Mouse (Mus musculus) lung, embryonic 15.5 days (tissue): ENCODE measurements around the gene Gnptab. TPM values are rescaled to one million over a fixed set of nuclear protein-coding genes. Genes with fewer than 3 reads are reported as not detected.

ENCODE experiments used
- ATAC-seq: fragments of 200-750 bp; cut with Nextera tagmentation; 2 replicates; pipeline ENCODE4 v1.8.0; 2017; ENCODE audit warnings: moderate number of reproducible peaks, borderline replicate concordance; ENCODE audit not compliant: low FRiP score, low TSS enrichment; ENCODE audit errors: extremely low read depth
- H3K27ac ChIP-seq: fragments of 300-500 bp; sonication (generic); 2 replicates; pipeline ENCODE4 v1.5.1; 2015; ENCODE audit warnings: moderate library complexity, mild to moderate bottlenecking, inconsistent platforms
- H3K27me3 ChIP-seq: fragments of 300-500 bp; sonication (generic); 2 replicates; pipeline ENCODE4 v1.6.1; 2015; ENCODE audit warnings: inconsistent platforms
- H3K36me3 ChIP-seq: fragments of 300-500 bp; sonication (generic); 2 replicates; pipeline ENCODE4 v1.6.1; 2015; ENCODE audit warnings: inconsistent platforms
- H3K4me1 ChIP-seq: fragments of 300-500 bp; sonication (generic); 2 replicates; pipeline ENCODE4 v1.6.1; 2015; ENCODE audit warnings: inconsistent platforms
- H3K4me2 ChIP-seq: fragments of 300-500 bp; sonication (generic); 2 replicates; pipeline ENCODE4 v1.6.1; 2015; ENCODE audit warnings: inconsistent platforms, mild to moderate bottlenecking, moderate library complexity
- H3K4me3 ChIP-seq: fragments of 300-500 bp; sonication (generic); 2 replicates; pipeline ENCODE4 v1.5.1; 2015; ENCODE audit warnings: mild to moderate bottlenecking, inconsistent platforms
- H3K9ac ChIP-seq: fragments of 300-500 bp; sonication (generic); 2 replicates; pipeline ENCODE4 v1.6.1; 2015; ENCODE audit warnings: inconsistent platforms
- H3K9me3 ChIP-seq: fragments of 300-500 bp; sonication (generic); 2 replicates; pipeline ENCODE4 v1.6.1; 2016; ENCODE audit warnings: inconsistent platforms
- WGBS: fragments of 180-500 bp; shearing (Covaris S2); methylation state at CpG from one replicate; pipeline ENCODE4 v1.1.7; 2015; 5-methylcytosine and 5-hydroxymethylcytosine counted together
- polyA plus RNA-seq: library from polyadenylated mRNA; unstranded; fragments of >200 nt; fragmentation: Nextera tagmentation; extraction: Ambion mirVana; gene quantifications from 2 replicates; pipeline ENCODE4 v1.2.1, GENCODE M21; 2015

The Gnptab gene
- polyA plus RNA-seq, 1 experiment from 2014 or later, result 16.2 TPM

- no peak overlapping the region for H3K4me2 ChIP-seq
- no peak for ATAC-seq
- WGBS, result 73% methylated on average over 6 of the region's 6 CpGs
- H3K4me3 ChIP-seq, result no peak overlapping the region
- H3K4me1 ChIP-seq, result no peaks in the 10 kb centered on the region
- H3K9me3 ChIP-seq, result no peaks in the 10 kb centered on the region
- no peak overlapping the region for H3K27ac ChIP-seq
- no peak overlapping the region for H3K9ac ChIP-seq
- peaks cover 3% of the 10 kb centered on the region; the same call in 1 of the 2 replicates for H3K36me3 ChIP-seq
- no peaks in the 10 kb centered on the region for H3K27me3 ChIP-seq
Observed at GRCm38 (mm10) chr10:88398668-88399243, 19.8 kb downstream of the Gnptab start.

DNA sequence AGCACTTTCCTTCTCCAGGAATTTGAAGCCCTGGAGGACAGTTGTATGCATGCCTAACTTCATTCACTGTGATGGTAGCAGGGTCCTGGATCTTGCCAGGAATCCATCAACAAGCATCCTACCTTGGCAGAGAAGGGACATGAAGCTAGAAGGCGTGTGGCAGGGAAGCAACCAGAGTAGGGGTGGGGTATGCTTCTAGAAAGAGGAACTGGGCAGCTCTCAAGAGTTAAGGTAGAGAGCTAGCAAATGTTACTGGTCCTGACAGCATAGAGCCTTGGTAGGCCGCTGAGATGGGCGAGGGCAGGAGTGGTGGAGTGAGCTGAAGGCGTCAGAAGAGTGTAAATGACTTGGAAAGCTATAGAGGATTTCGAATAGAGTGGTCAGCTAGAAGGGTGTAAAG lies 20.3 kb downstream of the Gnptab start:
- WGBS, result 87% methylated on average over 5 of the region's 5 CpGs
- Histone ChIP-seq H3K4me2 (no peak overlapping the region), H3K9me3 (no peaks in the 10 kb centered on the region), H3K4me3 (no peak overlapping the region), H3K9ac (no peak overlapping the region), H3K27ac (no peak overlapping the region), H3K36me3 (peaks cover 3% of the 10 kb centered on the region; the same call in 1 of the 2 replicates), H3K27me3 (no peaks in the 10 kb centered on the region), H3K4me1 (no peaks in the 10 kb centered on the region)
- ATAC-seq, result no peak

- H3K36me3 ChIP-seq, result peaks cover 3% of the 10 kb centered on the region; the same call in 1 of the 2 replicates
- no peak for ATAC-seq
- WGBS, result 93% methylated on average over 4 of the region's 4 CpGs
- H3K4me3 ChIP-seq, result no peak overlapping the region
- H3K9me3 ChIP-seq, result no peaks in the 10 kb centered on the region
- no peak overlapping the region for H3K4me2 ChIP-seq
- no peak overlapping the region for H3K9ac ChIP-seq
- no peaks in the 10 kb centered on the region for H3K4me1 ChIP-seq
- H3K27ac ChIP-seq, result no peak overlapping the region
- H3K27me3 ChIP-seq, result no peaks in the 10 kb centered on the region
Observed at GRCm38 (mm10) chr10:88403021-88403420, 24.1 kb downstream of the Gnptab start.

- 81% methylated on average over 6 of the region's 6 CpGs for WGBS
- Histone ChIP-seq H3K4me1 (no peaks in the 10 kb centered on the region), H3K9me3 (no peaks in the 10 kb centered on the region), H3K4me3 (no peak overlapping the region), H3K27ac (no peak overlapping the region), H3K36me3 (peaks cover 3% of the 10 kb centered on the region; the same call in 1 of the 2 replicates), H3K4me2 (no peak overlapping the region), H3K9ac (no peak overlapping the region), H3K27me3 (no peaks in the 10 kb centered on the region)
- no peak for ATAC-seq
Observed at GRCm38 (mm10) chr10:88404220-88404619, 25.3 kb downstream of the Gnptab start.

GRCm38 (mm10) chr10:88405812-88406211 lies 26.9 kb downstream of the Gnptab start:
- no peak overlapping the region for H3K27ac ChIP-seq
- no peaks in the 10 kb centered on the region for H3K4me1 ChIP-seq
- no peak overlapping the region for H3K4me3 ChIP-seq
- ATAC-seq, result no peak
- H3K9me3 ChIP-seq, result no peaks in the 10 kb centered on the region
- no peak overlapping the region for H3K4me2 ChIP-seq
- H3K36me3 ChIP-seq, result peaks cover 3% of the 10 kb centered on the region; the same call in 1 of the 2 replicates
- WGBS, result 79% methylated on average over 7 of the region's 7 CpGs
- H3K9ac ChIP-seq, result no peak overlapping the region
- no peaks in the 10 kb centered on the region for H3K27me3 ChIP-seq

GRCm38 (mm10) chr10:88407875-88408631 lies 29.1 kb downstream of the Gnptab start:
- Histone ChIP-seq H3K9me3 (no peaks in the 10 kb centered on the region), H3K4me1 (no peaks in the 10 kb centered on the region), H3K27me3 (no peaks in the 10 kb centered on the region), H3K9ac (no peak overlapping the region), H3K36me3 (no peaks in the 10 kb centered on the region), H3K4me3 (no peak overlapping the region), H3K4me2 (no peak overlapping the region), H3K27ac (no peak overlapping the region)
- 86% methylated on average over 12 of the region's 12 CpGs for WGBS
- no peak for ATAC-seq

GRCm38 (mm10) chr10:88409751-88410150 lies 30.8 kb downstream of the Gnptab start:
- Histone ChIP-seq H3K9ac (no peak overlapping the region), H3K4me2 (no peak overlapping the region), H3K27ac (no peak overlapping the region), H3K36me3 (no peaks in the 10 kb centered on the region), H3K27me3 (no peaks in the 10 kb centered on the region), H3K9me3 (no peaks in the 10 kb centered on the region), H3K4me3 (no peak overlapping the region), H3K4me1 (no peaks in the 10 kb centered on the region)
- ATAC-seq, result no peak
- WGBS, result 63% methylated on average over 2 of the region's 2 CpGs

GRCm38 (mm10) chr10:88412290-88412995 lies 33.5 kb downstream of the Gnptab start:
- no peak overlapping the region for H3K27ac ChIP-seq
- H3K36me3 ChIP-seq, result no peaks in the 10 kb centered on the region
- 78% methylated on average over 17 of the region's 17 CpGs for WGBS
- no peaks in the 10 kb centered on the region for H3K4me1 ChIP-seq
- no peaks in the 10 kb centered on the region for H3K9me3 ChIP-seq
- H3K4me2 ChIP-seq, result no peak overlapping the region
- ATAC-seq, result no peak
- no peak overlapping the region for H3K9ac ChIP-seq
- H3K27me3 ChIP-seq, result no peaks in the 10 kb centered on the region
- no peak overlapping the region for H3K4me3 ChIP-seq

DNA sequence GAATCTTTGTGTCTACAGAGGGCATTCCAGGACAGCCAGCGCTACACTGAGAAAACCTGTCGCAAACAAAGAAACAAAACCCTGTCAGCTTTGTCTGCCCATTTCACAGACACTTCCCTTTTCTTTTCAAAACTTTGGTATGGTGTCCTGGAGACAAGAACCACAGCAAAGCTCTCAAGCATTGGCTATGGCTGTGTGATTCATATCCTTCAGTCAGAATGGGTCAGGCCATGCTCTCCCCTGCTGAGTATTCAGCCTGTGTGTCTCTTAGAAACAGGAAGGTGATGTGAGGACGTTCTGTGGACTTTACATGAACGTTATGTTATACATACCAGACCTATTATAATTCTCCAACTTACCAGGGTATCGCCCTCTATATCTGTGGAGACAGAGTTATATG lies 38.8 kb downstream of the Gnptab start:
- peaks cover 19% of the 10 kb centered on the region; the same call in 1 of the 2 replicates for H3K36me3 ChIP-seq
- H3K4me1 ChIP-seq, result no peaks in the 10 kb centered on the region
- no peak overlapping the region for H3K4me2 ChIP-seq
- no peaks in the 10 kb centered on the region for H3K27me3 ChIP-seq
- no peak for ATAC-seq
- H3K27ac ChIP-seq, result no peak overlapping the region
- H3K9me3 ChIP-seq, result no peaks in the 10 kb centered on the region
- no peak overlapping the region for H3K4me3 ChIP-seq
- 90% methylated on average over 5 of the region's 5 CpGs for WGBS
- H3K9ac ChIP-seq, result no peak overlapping the region

GRCm38 (mm10) chr10:88420141-88420541 lies 41.2 kb downstream of the Gnptab start:
- Histone ChIP-seq H3K36me3 (peaks cover 26% of the 10 kb centered on the region; the same call in 1 of the 2 replicates), H3K9me3 (no peaks in the 10 kb centered on the region), H3K4me2 (no peak overlapping the region), H3K4me1 (no peaks in the 10 kb centered on the region), H3K27me3 (no peaks in the 10 kb centered on the region), H3K9ac (no peak overlapping the region), H3K4me3 (no peak overlapping the region), H3K27ac (no peak overlapping the region)
- no peak for ATAC-seq
- WGBS, result 76% methylated on average over 11 of the region's 11 CpGs

GRCm38 (mm10) chr10:88420655-88421435 lies 41.9 kb downstream of the Gnptab start:
- Histone ChIP-seq H3K27me3 (no peaks in the 10 kb centered on the region), H3K27ac (no peak overlapping the region), H3K9ac (no peak overlapping the region), H3K9me3 (no peaks in the 10 kb centered on the region), H3K36me3 (peaks cover 26% of the 10 kb centered on the region; the same call in 1 of the 2 replicates), H3K4me2 (no peak overlapping the region), H3K4me1 (no peaks in the 10 kb centered on the region), H3K4me3 (no peak overlapping the region)
- whole genome bisulfite sequencing, result 92% methylated on average over 19 of the region's 19 CpGs
- ATAC-seq, result no peak
